Mouse (Mus musculus): ENCODE results near the gene Grsf1. TPM values are rescaled to one million over a fixed set of nuclear protein-coding genes. Genes with fewer than 3 reads are reported as not detected.

Gene Grsf1
- polyA plus RNA-seq, 1 experiment, result 120 TPM

DNA sequence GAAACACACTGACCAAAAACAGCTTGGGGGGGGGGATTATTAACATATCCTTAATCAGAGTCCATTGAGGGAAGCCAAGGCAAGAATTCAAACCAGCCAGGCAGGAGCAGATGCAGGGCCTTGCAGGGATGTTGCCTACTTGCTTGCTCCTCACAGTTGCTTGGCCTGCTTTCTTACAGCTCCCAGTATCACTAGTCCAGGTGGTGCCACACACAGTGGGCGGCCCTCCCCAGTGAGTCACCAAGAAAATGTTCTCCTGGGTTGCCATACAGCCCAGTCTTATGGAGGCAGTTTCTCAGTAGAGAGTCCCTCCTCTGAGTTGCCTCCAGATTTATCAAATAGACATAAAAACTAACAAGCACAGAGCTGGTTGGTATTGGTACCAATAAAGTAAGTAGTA, 61.8 kb downstream of the Grsf1 start:
- WGBS, result 96% methylated on average over 1 of the region's 1 CpGs
- TF ChIP-seq CTCF (IDR thresholded peaks at IDR 0.05; ENCODE audit: borderline replicate concordance, insufficient read depth, low read depth, low read length) (no peak), POLR2A (IDR thresholded peaks at IDR 0.05; ENCODE audit: borderline replicate concordance, insufficient read depth, low read length) (no peak)
- H3K27ac ChIP-seq (ENCODE audit: insufficient read depth, low read length), result no peak overlapping the region
- no peak for DNase-seq
- no peaks in the 10 kb centered on the region for H3K27me3 ChIP-seq (ENCODE audit: control insufficient read depth, insufficient read depth, low read length)
- H3K4me3 ChIP-seq (replicated peaks; ENCODE audit: insufficient read depth, low read depth, low read length), result no peak overlapping the region
- no peaks in the 10 kb centered on the region for H3K4me1 ChIP-seq (ENCODE audit: control insufficient read depth, insufficient read depth, low read length)

Other genes starting within 250 kb of the Grsf1 start
- gene Ambn, start 220.2 kb downstream of the Grsf1 start, polyA plus RNA-seq (2012; rRNA removed), result not detected in 2 replicates
- not detected in 2 replicates for gene Enam, start 188.2 kb downstream of the Grsf1 start, polyA plus RNA-seq (2012; rRNA removed)
- gene Jchain, start 148.3 kb downstream of the Grsf1 start, polyA plus RNA-seq (2012; rRNA removed), result 0.68 and 0.84 TPM in 2 replicates
- 25.9 and 29.9 TPM in 2 replicates for gene Utp3, start 121.7 kb downstream of the Grsf1 start, polyA plus RNA-seq (2012; rRNA removed)
- gene Rufy3, start 111.1 kb downstream of the Grsf1 start, polyA plus RNA-seq (2012; rRNA removed), result 130 and 139 TPM in 2 replicates
- gene Mob1b, start 44.7 kb upstream of the Grsf1 start, polyA plus RNA-seq (2012; rRNA removed), result 11.9 and 12.7 TPM in 2 replicates
- 16.6 and 17.3 TPM in 2 replicates for gene Dck, start 88.8 kb upstream of the Grsf1 start, polyA plus RNA-seq (2012; rRNA removed)
- gene Slc4a4, start 210.6 kb upstream of the Grsf1 start, polyA plus RNA-seq (2012; rRNA removed), result 114 and 118 TPM in 2 replicates

Data from cerebellum, adult 2 months (tissue).